Mouse (Mus musculus): ENCODE data around the gene Slc35f2.

Gene Slc35f2

GRCm38 (mm10) chr9:53771344-53772021 is at the start of gene Slc35f2:
Slc35f2 (plus strand) TSS chr9:53771538.
- peak; percentile 22 for DNase-seq

- DNase-seq, result no peak
Observed at GRCm38 (mm10) chr9:53740829-53741404, 30.4 kb upstream of the Slc35f2 start.

GRCm38 (mm10) chr9:53750411-53750810 is 20.9 kb upstream of the Slc35f2 start:
- no peak for DNase-seq

GRCm38 (mm10) chr9:53750899-53751298 is 20.4 kb upstream of the Slc35f2 start:
- no peak for DNase-seq

GRCm38 (mm10) chr9:53754801-53755200 is 16.5 kb upstream of the Slc35f2 start:
- no peak for DNase-seq

- no peak for DNase-seq
Observed at GRCm38 (mm10) chr9:53758142-53758541, 13.2 kb upstream of the Slc35f2 start.

- no peak for DNase-seq
Observed at GRCm38 (mm10) chr9:53764697-53765096, 6.6 kb upstream of the Slc35f2 start.

- DNase-seq, result no peak
Observed at GRCm38 (mm10) chr9:53768486-53768885, 2.9 kb upstream of the Slc35f2 start.

GRCm38 (mm10) chr9:53770771-53771343 is 481 bp upstream of the Slc35f2 start:
- no peak for DNase-seq

- no peak for DNase-seq
Observed at GRCm38 (mm10) chr9:53772121-53772561, 803 bp downstream of the Slc35f2 start.

GRCm38 (mm10) chr9:53775511-53775910 is 4.2 kb downstream of the Slc35f2 start:
- no peak for DNase-seq

GRCm38 (mm10) chr9:53786561-53787407 is 15.4 kb downstream of the Slc35f2 start:
- no peak for DNase-seq

- no peak for DNase-seq
Observed at GRCm38 (mm10) chr9:53793830-53794330, 22.5 kb downstream of the Slc35f2 start.

GRCm38 (mm10) chr9:53794490-53794889 is 23.2 kb downstream of the Slc35f2 start:
- DNase-seq, result no peak

GRCm38 (mm10) chr9:53795351-53795750 is 24.0 kb downstream of the Slc35f2 start:
- no peak for DNase-seq

- no peak for DNase-seq
Observed at GRCm38 (mm10) chr9:53796386-53796785, 25.0 kb downstream of the Slc35f2 start.

- no peak for DNase-seq
Observed at GRCm38 (mm10) chr9:53797141-53797540, 25.8 kb downstream of the Slc35f2 start.

- no peak for DNase-seq
Observed at GRCm38 (mm10) chr9:53802921-53803320, 31.6 kb downstream of the Slc35f2 start.

- no peak for DNase-seq
Observed at GRCm38 (mm10) chr9:53806496-53807086, 35.3 kb downstream of the Slc35f2 start.

- DNase-seq, result no peak
Observed at GRCm38 (mm10) chr9:53813418-53813817, 42.1 kb downstream of the Slc35f2 start.

GRCm38 (mm10) chr9:53818760-53819159 is 47.4 kb downstream of the Slc35f2 start:
- DNase-seq, result peak; percentile 53

GRCm38 (mm10) chr9:53825318-53825717 is 54.0 kb downstream of the Slc35f2 start:
- DNase-seq, result peak; percentile 19

Measured in liver (tissue).